Mouse (Mus musculus): ENCODE data around the gene Erfe.

- TF ChIP-seq POLR2A (IDR thresholded peaks at IDR 0.05; ENCODE audit: borderline replicate concordance, extremely low read depth, low read depth, low read length) (no peak), CTCF (IDR thresholded peaks at IDR 0.05; ENCODE audit: insufficient read depth, low read length) (peak; percentile 32; the same call in 1 of the 2 replicates)
Measured at GRCm38 (mm10) chr1:91366215-91367108, at the start of gene Erfe.
